Mouse (Mus musculus): Measurements from ENCODE around the gene Gm10778. TPM values are rescaled to one million over a fixed set of nuclear protein-coding genes. Genes with fewer than 3 reads are reported as not detected.

Gene Gm10778
- polyA plus RNA-seq (2017; shearing (Covaris generic)), result 2.4 TPM

GRCm38 (mm10) chr10:81648803-81649775 is at the start of gene Gm10778:
TSS of gene Gm10778 (plus strand) at chr10:81649059.

GRCm38 (mm10) chr10:81600738-81601203 is 48.1 kb upstream of the Gm10778 start, which contains the start of gene Tle6:
TSS of gene Tle6 (minus strand) at chr10:81601073.

GRCm38 (mm10) chr10:81605974-81606751 is 42.7 kb upstream of the Gm10778 start, which contains the start of gene BC025920:
TSS of gene BC025920 (plus strand) at chr10:81606270.

GRCm38 (mm10) chr10:81626994-81627835 is 21.6 kb upstream of the Gm10778 start, which contains the start of gene Sirt6:
TSS of gene Sirt6 (minus strand) at chr10:81627797.

GRCm38 (mm10) chr10:81628390-81628789 is 20.5 kb upstream of the Gm10778 start, which contains the start of gene Ankrd24:
TSS of gene Ankrd24 (plus strand) at chr10:81628540.

GRCm38 (mm10) chr10:81704531-81705301 is 55.9 kb downstream of the Gm10778 start, which contains the start of gene Zfp433:
TSS of gene Zfp433 (plus strand) at chr10:81704825.

Other genes starting within 250 kb of the Gm10778 start
- gene Nfic, start 193.4 kb upstream of the Gm10778 start, polyA plus RNA-seq (2017; shearing (Covaris generic)), result 13.3 TPM
- gene Celf5, start 166.3 kb upstream of the Gm10778 start, polyA plus RNA-seq (2017; shearing (Covaris generic)), result not detected
- 110 TPM for gene Ncln, start 152.7 kb upstream of the Gm10778 start, polyA plus RNA-seq (2017; shearing (Covaris generic))
- 65.6 TPM for gene S1pr4, start 148.9 kb upstream of the Gm10778 start, polyA plus RNA-seq (2017; shearing (Covaris generic))
- 122 TPM for gene Gna15, start 124.8 kb upstream of the Gm10778 start, polyA plus RNA-seq (2017; shearing (Covaris generic))
- 11.6 TPM for gene Gna11, start 103.9 kb upstream of the Gm10778 start, polyA plus RNA-seq (2017; shearing (Covaris generic))
- 883 TPM for gene Aes, start 89.6 kb upstream of the Gm10778 start, polyA plus RNA-seq (2017; shearing (Covaris generic))
- gene Tle2, start 74.5 kb upstream of the Gm10778 start, polyA plus RNA-seq (2017; shearing (Covaris generic)), result 1.2 TPM
- gene Tle6, start 48.0 kb upstream of the Gm10778 start, polyA plus RNA-seq (2017; shearing (Covaris generic)), result not detected
- gene BC025920, start 42.8 kb upstream of the Gm10778 start, polyA plus RNA-seq (2017; shearing (Covaris generic)), result 1.2 TPM
- gene Sirt6, start 21.3 kb upstream of the Gm10778 start, polyA plus RNA-seq (2017; shearing (Covaris generic)), result 8.4 TPM
- gene Ankrd24, start 20.5 kb upstream of the Gm10778 start, polyA plus RNA-seq (2017; shearing (Covaris generic)), result 3.2 TPM
- 10.4 TPM for gene Zfp433, start 55.8 kb downstream of the Gm10778 start, polyA plus RNA-seq (2017; shearing (Covaris generic))
- 14.6 TPM for gene Gm3055, start 122.1 kb downstream of the Gm10778 start, polyA plus RNA-seq (2017; shearing (Covaris generic))
- gene Gm4767, start 163.1 kb downstream of the Gm10778 start, polyA plus RNA-seq (2017; shearing (Covaris generic)), result 1.6 TPM
- gene Gm32687, start 214.9 kb downstream of the Gm10778 start, polyA plus RNA-seq (2017; shearing (Covaris generic)), result 5.9 TPM